Mouse (Mus musculus) C2C12 (cell line): ENCODE results near the gene Clca3a2. TPM values are rescaled to one million over a fixed set of nuclear protein-coding genes. Genes with fewer than 3 reads are reported as not detected.
A peak's percentile ranks its signal among the peaks of the same experiment; 100 is the strongest.
"Not testable (repeated sequence)": the region's sequence is repeated elsewhere in the genome, so short reads cannot be mapped to it uniquely, and the experiment has no call there.

Experiments used
- H3K27me3 ChIP-seq: one replicate; pipeline ENCODE4 v1.6.1; 2011; ENCODE audit not compliant: control insufficient read depth, insufficient read depth, insufficient read length
- H3K36me3 ChIP-seq: one replicate; pipeline ENCODE4 v1.6.1; 2011; ENCODE audit not compliant: control insufficient read depth, insufficient read depth
- H3K4me3 ChIP-seq: one replicate; pipeline ENCODE4 v1.5.1; 2011; ENCODE audit warnings: mild to moderate bottlenecking, control low read depth; ENCODE audit not compliant: poor library complexity, insufficient read depth, severe bottlenecking
- H3K79me2 ChIP-seq: one replicate; pipeline ENCODE4 v1.6.1; 2011; ENCODE audit not compliant: control insufficient read depth, insufficient read depth
- H3K79me3 ChIP-seq: one replicate; pipeline ENCODE4 v1.6.1; 2011; ENCODE audit warnings: low read depth, control low read depth
- H3ac ChIP-seq: one replicate; pipeline ENCODE3; 2011; ENCODE audit warnings: low read depth; ENCODE audit not compliant: control insufficient read depth, insufficient read length
- CEBPB ChIP-seq: IDR thresholded peaks from one replicate; pipeline ENCODE4 v1.6.1; 2011; ENCODE audit warnings: low read depth, mild to moderate bottlenecking, control low read depth, moderate library complexity
- CTCF ChIP-seq: IDR thresholded peaks from one replicate; pipeline ENCODE4 v1.5.1; 2011; ENCODE audit not compliant: control insufficient read depth, insufficient read depth, insufficient read length
- FOSL1 ChIP-seq: IDR thresholded peaks from one replicate; pipeline ENCODE4 v1.8.0; 2011; ENCODE audit warnings: mild to moderate bottlenecking, low read length; ENCODE audit not compliant: poor library complexity, insufficient read depth, severe bottlenecking
- MAX ChIP-seq: IDR thresholded peaks from one replicate; pipeline ENCODE4 v1.6.1; 2011; ENCODE audit warnings: mild to moderate bottlenecking, control low read depth
- MYOD1 ChIP-seq: IDR thresholded peaks from one replicate; pipeline ENCODE4 v1.6.1; 2011; ENCODE audit warnings: low read depth; ENCODE audit not compliant: control insufficient read depth, insufficient read length
- MYOG ChIP-seq: IDR thresholded peaks from one replicate; pipeline ENCODE4 v1.6.1; 2011; ENCODE audit not compliant: control insufficient read depth, insufficient read length; ENCODE audit errors: extremely low read depth
- USF1 ChIP-seq: IDR thresholded peaks from one replicate; pipeline ENCODE4 v1.6.1; 2011; ENCODE audit warnings: low read depth, mild to moderate bottlenecking, control low read depth, moderate library complexity
- polyA plus RNA-seq: library from polyadenylated mRNA; unstranded; fragments of >200 nt; fragmentation: generic; extraction: Trizol; gene quantifications from one replicate; pipeline ENCODE4 v1.2.1, GENCODE M21; 2012; ENCODE audit warnings: missing spikeins

Clca3a2 gene
- polyA plus RNA-seq, 1 experiment, result not detected

- no peaks in the 10 kb centered on the region for H3K36me3 ChIP-seq
- H3K79me2 ChIP-seq, result no peaks in the 10 kb centered on the region
- H3K4me3 ChIP-seq, result no peak overlapping the region
- TF ChIP-seq MAX (peak; percentile 51), USF1 (peak; percentile 85), CTCF (no peak), MYOD1 (no peak)
- no peak overlapping the region for H3ac ChIP-seq
- no peaks in the 10 kb centered on the region for H3K79me3 ChIP-seq
- H3K27me3 ChIP-seq, result no peaks in the 10 kb centered on the region
Measured at GRCm38 (mm10) chr3:144761454-144761853, 57.8 kb downstream of the Clca3a2 start.

- no peak within 1 kb of the TSS for H3ac ChIP-seq
- no peaks in the 10 kb centered on the region for H3K36me3 ChIP-seq
- H3K79me3 ChIP-seq, result no peaks in the 10 kb centered on the region
- no peak for TF ChIP-seq CTCF
- TF ChIP-seq FOSL1, result no peak
- no peak for TF ChIP-seq MYOG
- no peak for TF ChIP-seq CEBPB
- no peak within 1 kb of the TSS for H3K4me3 ChIP-seq
- H3K79me2 ChIP-seq, result no peaks in the 10 kb centered on the region
- no peaks in the 10 kb centered on the region for H3K27me3 ChIP-seq
Measured at GRCm38 (mm10) chr3:144760592-144761309, 58.5 kb downstream of the Clca3a2 start, which contains the start of gene Clca3a1. Gene Clca3a1 (minus strand): TSS chr3:144760977.

GRCm38 (mm10) chr3:144759719-144760118 lies 59.6 kb downstream of the Clca3a2 start:
- no peak overlapping the region for H3ac ChIP-seq
- H3K36me3 ChIP-seq, result no peaks in the 10 kb centered on the region
- H3K79me2 ChIP-seq, result no peaks in the 10 kb centered on the region
- H3K27me3 ChIP-seq, result no peaks in the 10 kb centered on the region
- no peak for TF ChIP-seq MYOD1
- TF ChIP-seq CEBPB, result peak; percentile 58
- TF ChIP-seq MYOG, result no peak
- TF ChIP-seq FOSL1, result no peak
- TF ChIP-seq CTCF, result no peak
- no peak for TF ChIP-seq MAX
- TF ChIP-seq USF1, result no peak
- no peaks in the 10 kb centered on the region for H3K79me3 ChIP-seq
- no peak overlapping the region for H3K4me3 ChIP-seq

GRCm38 (mm10) chr3:144756103-144756502 lies 63.2 kb downstream of the Clca3a2 start:
- H3K79me3 ChIP-seq, H3K27me3 ChIP-seq, H3K36me3 ChIP-seq: not testable (repeated sequence)

GRCm38 (mm10) chr3:144753120-144753519 lies 66.2 kb downstream of the Clca3a2 start:
- TF ChIP-seq MAX (no peak), CTCF (no peak), FOSL1 (no peak), MYOD1 (no peak), CEBPB (no peak), USF1 (no peak), MYOG (no peak)
- Histone ChIP-seq H3K4me3 (no peak overlapping the region), H3ac (no peak overlapping the region), H3K79me2 (no peaks in the 10 kb centered on the region), H3K27me3 (no peaks in the 10 kb centered on the region), H3K36me3 (no peaks in the 10 kb centered on the region), H3K79me3 (no peaks in the 10 kb centered on the region)

More at GRCm38 (mm10) chr3:144756103-144756502, 63.2 kb downstream of the Clca3a2 start:
- not testable (repeated sequence) for H3K4me3 ChIP-seq, H3K79me2 ChIP-seq, H3ac ChIP-seq

GRCm38 (mm10) chr3:144749062-144749963 lies 70.0 kb downstream of the Clca3a2 start:
- H3K27me3 ChIP-seq, H3K36me3 ChIP-seq, H3K79me3 ChIP-seq, H3K4me3 ChIP-seq, H3ac ChIP-seq, H3K79me2 ChIP-seq: not testable (repeated sequence)

- not testable (repeated sequence) for H3K79me3 ChIP-seq, H3K27me3 ChIP-seq, H3K4me3 ChIP-seq, H3ac ChIP-seq, H3K79me2 ChIP-seq, H3K36me3 ChIP-seq
Measured at GRCm38 (mm10) chr3:144747706-144748105, 71.6 kb downstream of the Clca3a2 start.
